Mouse (Mus musculus): Measurements from ENCODE around the gene Pappa.
A peak's percentile ranks its signal among the peaks of the same experiment; 100 is the strongest.

The Pappa gene

GRCm38 (mm10) chr4:65123741-65124224 is at the start of gene Pappa:
Gene Pappa, plus strand, starts transcription at chr4:65124174.
- peak; percentile 37 for DNase-seq (ENCODE audit: extremely low spot score, low spot score)

- no peak for DNase-seq (ENCODE audit: extremely low spot score, low spot score)
Observed at GRCm38 (mm10) chr4:65077906-65078615, 45.9 kb upstream of the Pappa start.

GRCm38 (mm10) chr4:65086864-65087263 is 37.1 kb upstream of the Pappa start:
- DNase-seq (ENCODE audit: extremely low spot score, low spot score) = no peak

- no peak for DNase-seq (ENCODE audit: extremely low spot score, low spot score)
Observed at GRCm38 (mm10) chr4:65087592-65087991, 36.4 kb upstream of the Pappa start.

GRCm38 (mm10) chr4:65092191-65092590 is 31.8 kb upstream of the Pappa start:
- peak; percentile 22 for DNase-seq (ENCODE audit: extremely low spot score, low spot score)

GRCm38 (mm10) chr4:65120329-65120728 is 3.6 kb upstream of the Pappa start:
- no peak for DNase-seq (ENCODE audit: extremely low spot score, low spot score)

GRCm38 (mm10) chr4:65122841-65123240 is 1.1 kb upstream of the Pappa start:
- no peak for DNase-seq (ENCODE audit: extremely low spot score, low spot score)

- peak; percentile 61 for DNase-seq (ENCODE audit: extremely low spot score, low spot score)
Observed at GRCm38 (mm10) chr4:65124369-65125151, 586 bp downstream of the Pappa start.

- peak; percentile 68 for DNase-seq (ENCODE audit: extremely low spot score, low spot score)
Observed at GRCm38 (mm10) chr4:65125341-65126332, 1.7 kb downstream of the Pappa start.

- peak; percentile 33 for DNase-seq (ENCODE audit: extremely low spot score, low spot score)
Observed at GRCm38 (mm10) chr4:65126451-65127290, 2.7 kb downstream of the Pappa start.

GRCm38 (mm10) chr4:65127291-65127590 is 3.3 kb downstream of the Pappa start:
- DNase-seq (ENCODE audit: extremely low spot score, low spot score) = peak; percentile 24

GRCm38 (mm10) chr4:65132657-65133056 is 8.7 kb downstream of the Pappa start:
- DNase-seq (ENCODE audit: extremely low spot score, low spot score) = no peak

GRCm38 (mm10) chr4:65134358-65134757 is 10.4 kb downstream of the Pappa start:
- DNase-seq (ENCODE audit: extremely low spot score, low spot score) = no peak

- no peak for DNase-seq (ENCODE audit: extremely low spot score, low spot score)
Observed at GRCm38 (mm10) chr4:65135109-65135508, 11.1 kb downstream of the Pappa start.

GRCm38 (mm10) chr4:65136541-65136940 is 12.6 kb downstream of the Pappa start:
- DNase-seq (ENCODE audit: extremely low spot score, low spot score) = no peak

- no peak for DNase-seq (ENCODE audit: extremely low spot score, low spot score)
Observed at GRCm38 (mm10) chr4:65146936-65147335, 23.0 kb downstream of the Pappa start.

GRCm38 (mm10) chr4:65153601-65154000 is 29.6 kb downstream of the Pappa start:
- no peak for DNase-seq (ENCODE audit: extremely low spot score, low spot score)

- no peak for DNase-seq (ENCODE audit: extremely low spot score, low spot score)
Observed at GRCm38 (mm10) chr4:65156231-65156630, 32.3 kb downstream of the Pappa start.

GRCm38 (mm10) chr4:65158651-65159050 is 34.7 kb downstream of the Pappa start:
- no peak for DNase-seq (ENCODE audit: extremely low spot score, low spot score)

- peak; percentile 17 for DNase-seq (ENCODE audit: extremely low spot score, low spot score)
Observed at GRCm38 (mm10) chr4:65159481-65159880, 35.5 kb downstream of the Pappa start.

GRCm38 (mm10) chr4:65163698-65164097 is 39.7 kb downstream of the Pappa start:
- DNase-seq (ENCODE audit: extremely low spot score, low spot score) = no peak
